Mouse (Mus musculus): ENCODE data around the gene Slc8a3.

- TF ChIP-seq GATA1 (IDR thresholded peaks at IDR 0.05; ENCODE audit: low read length) (no peak), TAL1 (IDR thresholded peaks at IDR 0.05; ENCODE audit: low read length) (no peak)
These were observed 109.7 kb downstream of the Slc8a3 start for GRCm38 (mm10) chr12:81223276-81223675.
